Mouse (Mus musculus) gastrocnemius, postnatal 4 days (tissue): ENCODE results near the gene Cops7b. TPM values are rescaled to one million over a fixed set of nuclear protein-coding genes. Genes with fewer than 3 reads are reported as not detected.
A peak's percentile ranks its signal among the peaks of the same experiment; 100 is the strongest.

ENCODE experiments used
- DNase-seq, 2 experiments: peaks; one replicate each; pipeline ENCODE4 v3.0.0; 2021 to 2022; ENCODE audit warnings: low spot score in 2 of 2, mixed read lengths in 2 of 2
- microRNA-seq: library from miRNA; unstranded; fragments of <30 nt; microRNA quantifications from one replicate; pipeline ENCODE4 v1.2.0, GENCODE M21; 2021
- total RNA-seq, 2 experiments: library from RNA; stranded (reverse); gene quantifications; 2 replicates each; pipeline ENCODE4 v1.2.3; 2021

Gene Cops7b
- total RNA-seq, 2 experiments from 2014 or later: 15.7 to 16.8 TPM

- DNase-seq: peak in 1 of 2 experiments; percentile 53
Observed at GRCm38 (mm10) chr1:86650272-86650671, 67.6 kb downstream of the Cops7b start.

- DNase-seq: no peak
Observed at GRCm38 (mm10) chr1:86652675-86653074, 70.0 kb downstream of the Cops7b start.

GRCm38 (mm10) chr1:86657071-86657470, 74.4 kb downstream of the Cops7b start:
- DNase-seq: no peak

Small RNAs within 50 kb of the gene (microRNA-seq; reads per million reads assigned to microRNA genes)
- gene Gm22955: not detected

Other genes starting within 250 kb of the Cops7b start
- 100 to 1,000 TPM; 185 to 230 TPM for gene Ncl, start 223.5 kb upstream of the Cops7b start, total RNA-seq
- gene Nmur1, start 156.7 kb upstream of the Cops7b start, total RNA-seq: not detected
- gene Tex44, start 156.6 kb upstream of the Cops7b start, total RNA-seq: not detected
- 100 to 1,000 TPM; 655 to 661 TPM for gene Ptma, start 56.2 kb upstream of the Cops7b start, total RNA-seq
- gene Pde6d, start 275 bp upstream of the Cops7b start, total RNA-seq: 10 to 100 TPM; 52.1 to 53.6 TPM
- gene Nppc, start 87.7 kb downstream of the Cops7b start, total RNA-seq: 1 to 10 TPM; 3.9 to 6.8 TPM
- gene Dis3l2, start 120.9 kb downstream of the Cops7b start, total RNA-seq: 10 to 100 TPM; 21.0 to 22.4 TPM